Mouse (Mus musculus) left cerebral cortex, postnatal 25 days (tissue): ENCODE measurements around the gene Kmo. TPM values are rescaled to one million over a fixed set of nuclear protein-coding genes. Genes with fewer than 3 reads are reported as not detected.

Experiments used
- DNase-seq, 2 experiments: peaks; one replicate each; pipeline ENCODE4 v3.0.0; 2022; ENCODE audit warnings: low spot score in 2 of 2, mixed read lengths in 1 of 2
- intact Hi-C: fragments of 180-260 bp; cut with DNase I; formaldehyde crosslinking; loops from one replicate; pipeline ENCODE4 v1.15.1; 2025
- total RNA-seq, 2 experiments: library from RNA; stranded (reverse); gene quantifications; 2 replicates each; pipeline ENCODE4 v1.2.3; 2021

The Kmo gene
- not detected for total RNA-seq

DNA sequence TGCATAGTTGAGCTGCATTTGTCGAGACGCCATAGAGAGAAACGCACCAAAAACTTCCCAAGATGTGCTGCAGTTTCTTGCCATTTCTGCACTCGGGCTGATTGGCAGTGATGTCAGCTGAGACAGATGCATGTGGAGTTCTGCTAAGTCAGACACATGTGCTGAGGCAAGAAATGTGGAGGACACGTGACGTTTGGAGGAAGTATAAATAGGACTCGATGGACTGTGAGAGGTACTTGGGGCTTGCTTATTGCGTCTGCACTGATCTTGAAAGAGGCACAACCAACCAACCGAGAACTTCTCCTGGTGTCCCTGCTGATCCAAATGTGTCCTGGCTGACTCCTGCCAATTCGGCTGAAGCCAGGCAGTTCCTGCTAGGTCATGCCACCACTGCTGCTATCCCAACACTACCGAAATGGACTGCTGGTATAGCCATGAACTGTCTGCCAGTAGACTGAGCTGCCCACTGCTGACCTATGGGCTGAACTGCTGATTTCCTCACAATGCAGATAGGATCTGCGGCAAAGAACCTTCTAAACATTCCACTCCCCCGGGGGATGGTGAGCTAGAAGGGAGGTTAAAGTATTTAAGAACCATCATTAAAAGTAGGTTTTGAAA, at the start of gene Kmo:
Gene Kmo (plus strand): TSS at position 568 of the 618 bp plus-strand sequence.
- intact Hi-C loops = no loop called here
- DNase-seq = no peak

DNA sequence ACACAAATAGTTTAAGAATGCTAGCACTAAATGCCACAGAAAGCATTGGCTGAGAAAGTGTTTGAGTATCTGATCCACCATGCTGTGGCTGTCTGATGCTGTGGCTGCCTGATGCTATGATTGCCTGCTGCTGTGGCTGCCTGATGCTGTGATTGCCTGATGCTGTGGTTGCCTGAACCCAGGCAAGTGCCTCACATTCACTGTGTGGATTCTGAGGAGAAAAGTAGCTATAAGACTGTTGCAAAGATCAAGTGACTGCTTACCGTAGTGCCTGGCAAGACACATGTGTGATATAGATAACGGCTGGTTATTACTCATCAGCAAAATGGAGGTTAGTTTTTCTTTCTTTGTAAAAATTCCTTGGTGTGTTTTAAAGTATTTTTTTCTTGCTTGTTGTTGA, 46.1 kb upstream of the Kmo start:
- intact Hi-C loops = no loop called here
- DNase-seq = no peak

DNA sequence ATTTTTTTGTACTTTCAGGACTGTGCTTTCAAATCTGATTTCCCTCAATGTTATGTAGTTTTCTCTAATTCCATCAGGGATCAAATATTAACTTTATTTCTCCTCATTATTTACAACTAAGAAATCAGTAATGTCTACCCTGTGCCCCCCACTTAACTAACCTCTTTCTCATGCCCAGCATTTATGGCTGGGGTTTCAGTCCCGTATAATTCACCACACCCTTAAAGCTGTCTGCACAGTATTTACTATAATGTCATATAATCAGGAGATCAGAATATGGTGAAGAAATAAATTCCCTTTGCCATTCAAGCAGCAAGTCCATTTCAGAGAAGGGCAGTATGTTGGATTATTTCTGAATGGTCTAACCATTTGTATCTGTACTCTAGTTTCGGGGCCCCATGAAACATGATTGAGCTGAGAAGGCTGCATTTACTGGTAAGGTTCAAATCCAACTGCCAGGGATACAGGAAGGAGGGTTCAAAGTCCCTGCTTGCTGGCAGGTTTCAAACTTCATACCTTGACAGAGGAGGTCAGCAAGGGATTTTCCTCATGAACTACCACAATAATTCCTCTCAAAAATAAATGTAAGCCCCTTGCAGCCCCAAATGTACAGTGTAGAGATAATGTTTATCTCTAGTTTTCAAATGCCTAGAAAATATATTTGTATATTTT, 41.6 kb upstream of the Kmo start:
- no peak for DNase-seq
- intact Hi-C loops = no loop called here

DNA sequence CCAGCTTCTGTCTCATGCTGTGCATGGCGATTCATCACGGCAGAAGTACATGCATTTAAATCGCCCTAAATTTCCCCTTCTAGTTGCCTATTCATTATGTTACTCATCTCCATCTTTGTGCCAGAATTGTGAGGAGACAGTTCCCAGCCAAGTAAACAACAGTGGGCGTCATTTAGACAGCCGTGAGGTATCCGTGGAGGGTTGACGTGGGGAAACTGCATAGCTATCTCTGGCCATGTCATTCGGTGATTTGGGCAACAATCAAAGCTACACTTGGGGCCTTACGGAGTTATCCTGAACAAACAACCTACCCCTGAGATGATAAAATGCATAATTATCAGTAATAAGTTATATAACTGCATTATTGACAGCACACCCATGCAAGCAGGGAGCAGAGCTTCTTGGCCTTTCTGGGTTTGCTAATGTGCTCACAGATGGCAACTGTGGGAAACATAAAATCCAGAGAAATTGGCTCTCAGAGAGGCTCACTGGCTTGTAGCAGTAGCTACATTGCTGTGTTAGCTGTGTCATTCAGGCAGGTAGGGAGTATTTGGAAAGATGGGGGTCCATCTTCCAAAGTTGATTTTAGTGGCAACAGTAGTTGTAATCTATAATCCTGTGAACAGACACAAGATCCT, 40.5 kb upstream of the Kmo start:
- intact Hi-C loops = loop anchor here (5.0 kb wide), 2 partner anchors 87 to 282 kb away; partner anchors contain the start of gene Rgs7
- peak; percentile 21 to 74 for DNase-seq

DNA sequence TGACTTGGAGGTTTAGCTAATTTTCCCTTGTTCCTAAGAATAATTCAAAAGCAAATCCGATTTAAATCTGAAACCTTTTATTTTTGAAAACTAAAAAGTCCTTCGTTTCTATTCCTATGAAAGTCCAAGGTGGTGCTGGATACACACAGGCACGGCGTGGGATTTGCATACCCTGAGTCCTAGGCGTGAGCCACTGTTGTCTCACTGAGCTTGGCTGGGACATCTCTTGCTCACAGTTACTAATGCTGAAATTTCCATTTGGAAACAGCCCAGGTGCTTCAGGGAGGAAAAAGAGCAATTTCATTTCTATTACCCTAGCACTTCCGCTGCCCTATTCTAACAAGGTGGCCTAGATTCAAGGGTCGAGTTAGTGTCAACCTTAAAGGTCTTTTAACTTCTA, 39.8 kb upstream of the Kmo start:
- intact Hi-C loops = loop anchor here (5.0 kb wide), 2 partner anchors 88 to 283 kb away; partner anchors contain the start of gene Rgs7
- peak in 1 of 2 experiments; percentile 55 for DNase-seq

DNA sequence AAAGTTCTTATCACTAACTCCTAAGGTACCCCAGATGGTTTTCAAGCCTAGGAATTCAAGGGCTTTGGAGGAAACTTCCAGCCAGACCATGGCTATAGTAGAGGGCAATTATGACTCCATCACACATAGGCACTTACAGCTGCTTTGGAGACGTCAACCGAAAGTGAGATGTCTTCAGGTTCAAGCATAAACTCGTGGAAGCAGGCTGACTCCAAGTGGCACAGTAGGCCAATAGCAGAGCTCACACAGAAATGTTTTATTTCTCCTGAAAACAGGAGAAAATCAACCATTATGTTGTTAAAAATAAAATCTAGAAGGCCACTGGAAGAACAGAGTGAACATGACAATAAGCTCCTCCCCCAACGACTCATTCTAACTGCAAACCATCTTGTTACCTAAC, 37.4 kb upstream of the Kmo start:
- intact Hi-C loops = loop anchor here (5.0 kb wide), 2 partner anchors 90 to 285 kb away; partner anchors contain the start of gene Rgs7
- DNase-seq = peak in 1 of 2 experiments; percentile 23

DNA sequence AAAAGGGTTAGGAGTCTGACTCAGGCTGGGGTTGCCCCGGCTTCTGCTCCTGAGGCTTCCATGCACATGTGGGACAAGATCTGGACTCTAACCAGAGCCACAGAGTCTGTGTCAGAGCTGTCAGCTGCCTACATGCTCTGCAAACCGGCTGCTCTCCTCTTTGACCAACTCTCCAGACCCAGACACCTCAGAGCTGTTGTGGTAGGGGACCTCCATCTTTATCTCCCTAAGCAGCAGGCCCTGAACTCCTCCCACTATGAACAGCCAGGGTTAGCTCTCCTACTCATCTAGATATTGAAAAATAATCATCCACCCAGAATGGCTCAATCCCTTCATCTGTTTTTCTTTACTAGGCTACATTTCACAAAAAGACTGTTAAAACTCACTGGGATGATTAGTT, 34.9 kb upstream of the Kmo start:
- no peak for DNase-seq
- intact Hi-C loops = loop anchor here (5.0 kb wide), 1 partner anchor 548 kb away; no protein-coding TSS in a partner anchor

DNA sequence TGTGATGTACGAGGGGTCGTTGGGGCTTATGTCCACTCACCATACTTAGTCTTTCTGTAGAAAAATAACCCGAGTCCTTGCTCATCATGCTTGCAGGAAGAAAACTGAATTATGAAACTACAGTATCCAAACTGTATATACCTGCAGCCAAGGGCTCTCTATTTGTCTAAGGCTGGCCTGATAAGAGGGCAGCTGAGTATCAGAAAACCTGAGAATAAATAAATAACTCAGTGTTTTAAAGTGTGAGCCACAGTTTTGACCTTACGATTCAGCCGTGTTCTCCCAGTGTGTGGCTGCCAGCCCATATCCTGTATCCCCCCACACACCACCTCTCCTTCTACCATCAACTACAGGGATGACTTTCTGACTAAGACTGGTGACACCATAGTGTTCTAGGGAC, 33.5 kb upstream of the Kmo start:
- intact Hi-C loops = loop anchor here (5.0 kb wide), 1 partner anchor 549 kb away; no protein-coding TSS in a partner anchor
- DNase-seq = no peak

DNA sequence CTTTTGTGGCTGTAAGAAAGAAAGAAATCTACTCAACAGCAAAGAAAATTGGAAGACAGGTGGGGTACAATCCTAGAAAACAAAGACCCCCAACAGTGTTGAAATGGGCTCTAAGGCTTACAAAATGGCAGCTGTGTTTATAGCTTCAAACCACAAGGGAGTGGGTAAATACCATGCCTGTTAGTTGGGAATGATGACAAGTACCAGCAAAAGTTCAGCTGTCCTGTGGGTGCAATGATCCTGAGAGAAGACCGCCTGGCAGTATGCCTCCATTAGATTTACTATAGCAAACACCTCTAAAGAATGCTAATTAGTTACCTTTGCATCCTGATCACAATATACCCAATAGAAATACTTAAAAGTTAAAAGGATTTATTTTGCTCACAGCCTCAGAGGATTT, 27.3 kb upstream of the Kmo start:
- intact Hi-C loops = no loop called here
- DNase-seq = no peak

DNA sequence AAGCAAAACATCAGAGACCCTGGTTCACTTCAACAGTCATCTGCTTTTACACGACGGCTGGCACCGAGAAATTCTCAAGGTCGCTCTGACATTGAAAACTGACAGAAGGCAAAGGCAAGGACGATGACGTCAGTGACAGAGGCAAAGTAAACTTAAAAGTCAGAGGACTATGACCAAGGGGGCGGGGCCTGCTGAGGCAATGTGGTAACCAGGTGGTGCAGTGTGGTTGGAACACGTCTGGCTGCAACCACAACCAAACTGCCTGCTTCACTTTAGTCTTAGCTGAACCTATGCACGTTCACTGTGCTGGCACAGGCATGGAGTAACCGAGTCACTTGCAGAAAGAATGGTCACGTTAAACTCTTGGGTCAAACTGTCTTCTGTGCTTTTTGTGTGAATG, 17.9 kb upstream of the Kmo start:
- no peak for DNase-seq
- intact Hi-C loops = loop anchor here (5.0 kb wide), 1 partner anchor 560 kb away; no protein-coding TSS in a partner anchor

DNA sequence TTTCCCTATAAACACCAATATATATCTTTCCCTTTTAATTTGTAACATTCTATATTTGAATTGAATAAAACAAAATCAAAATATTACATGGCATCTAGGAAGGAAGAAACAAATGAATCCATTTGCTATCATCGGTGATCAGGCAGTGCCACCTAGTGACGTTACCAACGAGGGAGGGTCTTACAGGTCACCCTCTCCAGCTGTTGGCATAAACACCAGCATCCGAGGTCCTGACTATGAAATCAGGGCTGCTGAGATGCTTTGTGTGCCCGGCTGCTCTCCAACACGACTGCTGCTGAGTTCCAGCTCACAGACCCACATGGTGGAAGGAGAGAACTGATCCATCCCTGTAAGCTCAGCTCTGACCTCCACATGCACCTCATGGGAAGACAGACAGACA, 16.8 kb upstream of the Kmo start:
- no peak for DNase-seq
- intact Hi-C loops = loop anchor here (5.0 kb wide), 1 partner anchor 561 kb away; no protein-coding TSS in a partner anchor

DNA sequence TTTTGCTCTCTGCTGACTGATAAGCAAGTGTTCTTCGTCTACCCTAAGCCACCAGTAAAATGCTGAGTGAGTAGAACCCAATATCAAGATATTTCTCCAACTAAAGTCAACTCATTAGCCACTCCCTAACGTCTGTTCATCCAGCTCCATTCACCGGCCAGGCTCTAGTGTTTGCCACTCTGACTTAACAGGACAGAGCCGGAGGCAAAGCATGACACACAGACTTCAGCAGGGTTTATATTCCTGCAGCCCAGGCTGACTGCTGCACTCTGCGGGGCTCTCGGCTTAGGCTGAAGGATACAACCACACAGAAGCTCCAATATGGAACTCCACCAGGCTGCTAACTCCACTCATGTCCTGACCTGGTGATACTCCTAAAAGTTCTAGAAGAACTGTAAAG, 12.9 kb upstream of the Kmo start:
- intact Hi-C loops = no loop called here
- no peak for DNase-seq

DNA sequence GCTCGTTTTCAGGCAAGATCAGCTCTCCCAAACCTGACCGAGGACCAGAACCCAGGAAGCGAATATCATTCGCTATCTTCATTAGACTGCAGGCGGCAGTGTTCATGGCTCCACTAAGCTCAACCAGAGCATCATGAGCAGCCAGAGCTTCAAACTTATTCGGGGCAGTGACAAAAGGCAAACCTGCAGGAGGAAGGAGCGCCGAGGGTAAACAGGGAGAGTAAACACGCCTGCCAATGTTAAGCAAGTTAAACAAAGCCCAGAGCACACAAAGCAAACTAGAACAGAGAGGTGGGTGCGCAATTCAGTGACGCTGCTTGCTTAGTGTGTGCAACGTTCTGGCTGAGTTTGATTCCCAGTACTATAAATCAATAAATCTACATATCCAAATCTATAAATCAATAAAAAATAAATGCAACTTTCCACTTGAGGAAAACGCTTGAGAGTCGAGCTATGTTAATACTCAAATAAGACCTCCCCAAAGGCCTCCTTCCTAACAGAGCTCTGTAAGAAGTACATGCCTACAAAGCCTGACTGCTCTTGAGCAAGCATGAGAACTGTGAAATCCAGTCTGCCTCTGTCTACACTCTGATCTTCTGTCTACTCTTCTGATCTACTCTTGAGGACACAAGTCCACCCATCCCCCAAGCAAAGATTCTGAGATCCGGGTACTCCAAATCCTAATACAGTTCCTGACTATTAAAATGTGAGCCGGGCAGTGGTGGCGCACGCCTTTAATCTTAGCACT, 12.2 kb upstream of the Kmo start:
- no peak for DNase-seq
- intact Hi-C loops = no loop called here

DNA sequence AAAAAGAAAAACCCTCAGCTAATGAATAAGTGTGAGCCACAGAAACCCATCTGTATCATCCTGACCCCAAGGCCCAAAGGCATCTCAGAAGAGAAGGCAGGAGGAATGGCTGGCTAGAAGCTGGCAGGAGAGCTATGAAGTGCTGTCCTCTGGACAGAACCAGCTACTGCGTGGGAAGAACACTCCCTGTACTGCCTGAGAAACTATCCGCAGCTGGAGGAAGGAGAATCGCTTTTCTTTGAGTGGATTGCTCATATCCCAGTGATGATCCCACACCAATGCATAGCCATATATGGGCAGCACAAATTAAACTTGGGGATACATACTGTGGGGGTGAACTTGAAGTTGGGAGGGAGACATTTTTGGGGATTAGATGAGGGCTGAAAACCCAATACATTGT, 11.5 kb upstream of the Kmo start:
- peak in 1 of 2 experiments; percentile 48 for DNase-seq
- intact Hi-C loops = no loop called here

DNA sequence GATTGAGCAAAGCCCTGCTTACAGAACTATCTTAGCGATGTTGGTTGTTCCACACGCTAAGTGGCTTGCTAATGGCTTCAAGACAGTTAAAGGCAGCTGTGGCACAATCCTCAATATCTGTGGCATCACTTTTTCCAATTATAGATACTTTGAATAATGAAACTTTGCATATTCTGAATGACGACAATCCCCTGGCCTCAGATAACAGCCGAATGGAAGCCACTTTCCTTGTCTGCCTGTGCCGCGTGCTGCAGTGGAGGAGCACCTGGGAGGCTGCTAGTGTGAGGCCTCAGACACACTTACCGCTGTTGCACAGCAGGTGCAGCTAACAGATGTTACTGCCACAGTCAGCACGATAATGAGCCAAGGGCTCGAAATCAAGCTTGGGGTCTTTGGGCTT, 5.2 kb upstream of the Kmo start:
- no peak for DNase-seq
- intact Hi-C loops = no loop called here

DNA sequence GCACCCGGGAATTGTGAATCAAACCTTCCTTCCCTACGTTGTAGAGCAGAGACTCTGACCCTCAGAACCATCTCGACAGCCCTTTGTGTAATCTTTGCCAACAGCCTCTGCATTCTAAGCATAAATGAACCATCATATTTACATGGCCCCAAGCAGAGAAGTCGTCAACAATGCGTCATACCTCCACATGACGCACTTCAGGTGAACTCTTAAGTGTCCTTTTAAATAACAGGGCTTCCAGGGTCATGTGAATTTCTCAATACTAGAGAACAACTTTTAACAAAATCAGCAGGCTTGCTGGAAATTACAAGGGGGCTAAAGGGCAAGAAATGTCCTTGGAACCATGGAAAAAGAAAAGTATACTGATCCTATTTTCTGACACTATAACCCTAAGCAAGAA, 3.5 kb downstream of the Kmo start:
- intact Hi-C loops = no loop called here
- DNase-seq = no peak

DNA sequence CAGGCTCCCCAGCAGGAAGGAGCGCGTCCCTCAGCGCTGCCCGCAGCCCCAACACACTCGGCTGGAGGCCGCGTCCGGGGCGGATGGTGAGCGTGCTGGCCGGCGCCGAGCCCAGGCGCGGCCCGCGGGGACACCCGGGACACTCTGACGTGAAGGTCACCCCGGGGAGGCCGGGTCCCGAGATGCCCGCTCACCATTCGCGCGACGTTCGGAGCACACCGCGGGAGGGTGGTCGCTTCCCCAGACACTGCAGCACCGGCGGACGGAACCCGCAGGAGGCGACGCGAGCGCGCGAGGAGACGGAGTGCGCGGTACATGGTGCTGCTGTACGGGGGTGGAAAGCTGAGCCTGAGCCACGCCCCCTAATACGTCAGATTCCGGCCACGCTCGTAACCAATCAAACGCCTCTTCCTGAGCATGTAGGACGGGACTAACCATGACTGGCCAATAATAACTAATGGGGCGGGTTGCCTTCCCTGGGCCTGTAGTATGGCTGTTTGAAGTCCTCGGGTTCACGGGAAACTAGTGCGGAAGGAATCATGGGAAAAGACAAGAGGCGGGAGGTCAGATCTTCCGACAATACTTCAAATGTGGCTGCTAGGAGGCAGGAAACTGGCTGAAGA, 5.2 kb downstream of the Kmo start, which contains the start of gene Fh1:
Gene Fh1 (minus strand): TSS at position 379 of the 623 bp plus-strand sequence.
- peak; percentile 96 to 99 for DNase-seq
- intact Hi-C loops = loop anchor here (1.0 to 5.0 kb wide), 2 partner anchors 67 to 1072 kb away; partner anchors contain the start of genes Chml and Opn3

DNA sequence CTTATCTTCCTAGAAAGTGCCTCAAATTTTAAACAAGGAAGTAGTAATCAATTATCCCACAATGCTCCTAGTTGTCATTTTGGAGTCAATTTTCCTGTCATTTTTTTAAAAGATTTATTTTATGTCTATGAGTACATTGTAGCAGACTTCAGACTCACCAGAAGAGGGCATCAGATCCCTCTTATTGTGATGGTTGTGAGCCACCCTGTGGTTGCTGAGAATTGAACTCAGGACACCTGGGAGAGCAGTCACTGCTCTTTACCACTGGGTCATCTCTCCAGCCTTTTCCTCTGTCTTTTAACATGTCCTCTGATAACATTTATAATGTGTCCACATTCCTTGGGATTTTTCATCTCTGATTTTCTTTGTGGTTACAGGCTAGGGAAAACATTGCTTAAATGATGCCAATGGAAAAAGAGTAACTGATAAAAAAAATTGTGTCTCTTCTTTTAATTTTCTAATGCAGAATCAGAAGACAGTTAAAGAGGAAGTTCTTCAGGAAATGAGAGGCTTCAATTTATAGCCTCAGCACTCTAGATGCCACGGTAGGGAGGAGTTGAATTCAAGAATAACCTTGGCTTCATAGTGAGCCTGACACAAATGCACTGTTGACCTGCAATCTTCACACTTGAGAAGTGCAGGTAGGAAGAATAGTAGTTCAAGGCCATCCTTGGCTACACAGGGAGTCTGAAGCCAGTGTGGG, 6.0 kb downstream of the Kmo start:
- intact Hi-C loops = loop anchor here (1.0 to 5.0 kb wide), 4 partner anchors 43 to 1071 kb away; partner anchors contain the start of genes Chml and Opn3
- DNase-seq = peak in 1 of 2 experiments; percentile 60

DNA sequence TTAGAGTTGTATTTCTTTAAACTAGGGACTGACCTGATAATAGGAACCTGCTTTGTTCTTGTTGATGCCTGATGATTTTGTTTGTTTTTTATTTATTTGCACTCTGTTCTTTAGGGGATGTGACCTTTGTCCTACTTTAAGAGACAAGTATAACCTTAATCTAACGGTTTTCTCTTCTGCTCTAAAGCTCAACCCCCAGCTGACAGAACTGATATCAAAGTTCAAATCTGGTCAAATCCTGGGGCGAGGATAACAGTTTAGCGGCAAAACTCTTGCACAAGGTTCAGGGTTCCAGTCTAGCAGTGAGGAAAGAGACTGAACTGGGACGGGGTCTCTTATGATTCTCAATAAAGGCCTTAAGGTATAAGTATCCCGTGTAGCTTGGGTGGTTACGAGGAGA, 9.1 kb downstream of the Kmo start:
- intact Hi-C loops = loop anchor here (5.0 kb wide), 1 partner anchor 1068 kb away; no protein-coding TSS in a partner anchor
- DNase-seq = no peak
